Mouse (Mus musculus): ENCODE data around the gene Myo18b.

Myo18b gene

GRCm38 (mm10) chr5:112815051-112815450 lies 81.1 kb downstream of the Myo18b start:
- DNase-seq (ENCODE audit: low read depth, low spot score): no peak

- no peak for DNase-seq (ENCODE audit: low read depth, low spot score)
These were observed 88.5 kb downstream of the Myo18b start for GRCm38 (mm10) chr5:112807629-112808028.

DNA sequence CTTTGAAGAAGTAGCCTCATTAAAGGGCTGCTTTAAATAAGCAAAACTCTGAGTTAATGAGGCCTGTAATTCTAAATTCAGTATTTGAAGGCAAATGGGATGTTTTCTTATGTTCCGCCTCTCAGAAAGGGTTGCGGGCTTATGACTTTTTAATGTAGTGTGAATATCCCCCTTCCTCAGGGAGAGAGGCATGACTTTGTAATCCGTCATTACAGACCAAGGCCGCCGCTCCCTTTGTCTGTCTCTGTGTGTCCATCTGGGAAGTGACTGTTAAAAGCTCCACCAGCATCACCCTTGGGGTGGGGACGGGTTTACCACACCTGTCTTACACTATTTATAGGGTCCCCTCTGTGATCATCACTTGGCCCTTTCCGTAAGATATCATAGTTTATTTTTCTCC lies 100.1 kb downstream of the Myo18b start:
- DNase-seq (ENCODE audit: low read depth, low spot score): no peak

DNA sequence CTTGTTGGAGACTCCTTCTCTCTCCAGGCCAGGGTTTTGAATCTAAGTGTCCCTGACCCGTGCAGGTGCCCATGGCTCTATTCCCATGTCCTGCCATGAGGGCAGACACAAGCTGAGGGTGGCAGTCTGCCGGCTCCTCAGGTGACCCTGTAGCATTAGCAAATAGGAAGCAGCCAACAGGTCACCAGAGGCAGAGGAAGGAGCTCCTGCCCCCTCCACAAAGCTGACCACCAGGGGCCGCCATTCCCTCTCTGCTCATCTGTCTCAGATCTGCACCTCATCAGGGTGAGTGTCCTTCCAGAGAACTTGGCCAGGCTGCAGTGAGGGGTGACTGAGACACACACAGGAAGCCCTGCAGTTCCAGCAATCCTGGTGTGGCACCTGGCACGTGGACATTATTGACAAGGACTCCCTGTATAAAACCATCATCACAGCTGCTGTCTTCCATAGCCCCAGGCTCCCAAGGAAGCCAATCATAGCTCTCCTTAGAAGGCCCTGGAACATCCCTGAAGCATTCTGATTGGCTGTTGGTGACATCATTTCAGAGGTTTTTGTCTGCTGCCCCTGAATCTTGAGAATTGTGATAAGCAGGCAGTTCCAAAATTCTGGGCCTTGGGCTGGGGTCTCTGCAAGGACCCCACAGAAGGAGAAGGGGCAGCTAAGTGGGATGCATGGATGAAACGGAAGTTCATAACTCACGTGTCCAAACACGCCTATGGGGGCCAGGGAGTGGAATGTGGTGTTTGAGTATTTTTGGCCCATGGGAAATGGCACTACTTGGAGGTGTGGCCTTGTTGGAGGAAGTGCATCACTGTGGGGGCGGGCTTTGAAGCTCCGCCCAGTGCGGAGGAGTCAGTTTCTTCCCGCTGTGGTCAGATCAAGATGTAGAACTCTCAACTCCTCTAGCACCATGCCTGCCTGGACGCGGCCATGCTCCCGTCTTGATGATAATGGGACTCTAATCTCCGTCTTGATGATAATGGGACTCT lies 104.1 kb downstream of the Myo18b start:
- peak; percentile 50 for DNase-seq (ENCODE audit: low read depth, low spot score)

GRCm38 (mm10) chr5:112790376-112791111 lies 105.6 kb downstream of the Myo18b start:
- DNase-seq (ENCODE audit: low read depth, low spot score): no peak

DNA sequence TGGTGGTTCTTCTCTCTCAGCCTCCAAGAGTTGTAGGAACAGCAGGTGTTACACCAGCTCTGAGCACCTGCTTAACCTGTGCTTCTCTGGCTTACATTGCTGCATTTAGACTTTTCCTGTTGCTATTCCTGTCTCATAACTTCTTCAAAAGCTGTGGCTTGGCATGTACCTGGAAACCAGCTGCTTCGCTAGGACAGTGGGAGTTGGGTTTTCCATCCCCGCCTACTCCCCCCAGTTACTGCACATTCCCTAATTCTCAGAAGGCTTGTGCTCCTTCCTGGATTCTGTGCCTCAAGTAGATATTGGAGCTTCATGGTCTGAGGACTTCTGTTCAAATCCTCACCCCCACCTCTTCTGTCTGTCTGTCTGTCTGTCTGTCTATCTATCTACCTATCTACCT lies 107.7 kb downstream of the Myo18b start:
- DNase-seq (ENCODE audit: low read depth, low spot score): no peak

- no peak for DNase-seq (ENCODE audit: low read depth, low spot score)
These were observed 109.4 kb downstream of the Myo18b start for GRCm38 (mm10) chr5:112786788-112787187.

DNA sequence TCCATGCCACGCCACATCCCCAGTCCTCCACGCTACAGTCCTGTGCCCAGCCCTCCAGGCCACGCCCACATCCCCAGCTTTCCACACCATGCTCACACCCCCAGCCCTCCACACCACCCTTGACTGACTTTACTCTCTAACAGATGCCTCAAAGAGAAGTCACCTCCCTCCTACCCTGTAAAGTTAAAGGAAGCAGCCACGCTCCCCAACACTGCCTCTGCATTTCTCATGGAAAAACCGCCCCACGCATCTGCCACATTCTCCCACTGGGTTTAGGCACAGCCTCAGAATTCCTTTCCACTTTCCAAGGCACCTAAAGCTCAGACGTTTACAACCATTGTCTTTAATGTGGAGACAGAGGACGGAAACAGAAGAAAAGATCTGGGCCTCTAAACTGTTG lies 110.1 kb downstream of the Myo18b start:
- no peak for DNase-seq (ENCODE audit: low read depth, low spot score)

GRCm38 (mm10) chr5:112781719-112782118 lies 114.4 kb downstream of the Myo18b start:
- no peak for DNase-seq (ENCODE audit: low read depth, low spot score)

GRCm38 (mm10) chr5:112781231-112781630 lies 114.9 kb downstream of the Myo18b start:
- DNase-seq (ENCODE audit: low read depth, low spot score): no peak

GRCm38 (mm10) chr5:112780383-112780782 lies 115.8 kb downstream of the Myo18b start:
- DNase-seq (ENCODE audit: low read depth, low spot score): no peak

GRCm38 (mm10) chr5:112776781-112777405 lies 119.3 kb downstream of the Myo18b start:
- DNase-seq (ENCODE audit: low read depth, low spot score): no peak

GRCm38 (mm10) chr5:112773429-112773828 lies 122.7 kb downstream of the Myo18b start:
- DNase-seq (ENCODE audit: low read depth, low spot score): no peak

GRCm38 (mm10) chr5:112771376-112771901 lies 124.7 kb downstream of the Myo18b start:
- DNase-seq (ENCODE audit: low read depth, low spot score): peak; percentile 56

- DNase-seq (ENCODE audit: low read depth, low spot score): no peak
These were observed 126.4 kb downstream of the Myo18b start for GRCm38 (mm10) chr5:112769721-112770119.

- DNase-seq (ENCODE audit: low read depth, low spot score): no peak
These were observed 127.0 kb downstream of the Myo18b start for GRCm38 (mm10) chr5:112769020-112769720.

DNA sequence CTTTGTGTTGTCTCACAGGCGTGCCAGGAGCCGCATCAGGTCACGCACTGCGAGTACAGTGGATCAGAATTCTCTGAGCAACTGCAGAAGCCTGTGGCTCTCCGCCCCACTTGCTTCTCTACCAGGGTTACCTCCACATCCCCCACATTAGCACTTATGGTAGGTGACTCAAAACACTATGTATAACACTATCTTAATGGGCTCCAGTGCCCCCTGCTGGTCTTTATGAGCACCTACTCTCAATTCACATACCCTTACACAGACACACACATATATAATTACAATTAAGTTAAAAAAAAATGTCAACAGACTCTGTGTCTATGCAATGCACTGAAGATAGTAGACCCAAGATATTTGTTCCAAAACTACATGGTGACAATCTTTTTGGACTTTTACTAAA lies 127.6 kb downstream of the Myo18b start:
- peak; percentile 43 for DNase-seq (ENCODE audit: low read depth, low spot score)

DNA sequence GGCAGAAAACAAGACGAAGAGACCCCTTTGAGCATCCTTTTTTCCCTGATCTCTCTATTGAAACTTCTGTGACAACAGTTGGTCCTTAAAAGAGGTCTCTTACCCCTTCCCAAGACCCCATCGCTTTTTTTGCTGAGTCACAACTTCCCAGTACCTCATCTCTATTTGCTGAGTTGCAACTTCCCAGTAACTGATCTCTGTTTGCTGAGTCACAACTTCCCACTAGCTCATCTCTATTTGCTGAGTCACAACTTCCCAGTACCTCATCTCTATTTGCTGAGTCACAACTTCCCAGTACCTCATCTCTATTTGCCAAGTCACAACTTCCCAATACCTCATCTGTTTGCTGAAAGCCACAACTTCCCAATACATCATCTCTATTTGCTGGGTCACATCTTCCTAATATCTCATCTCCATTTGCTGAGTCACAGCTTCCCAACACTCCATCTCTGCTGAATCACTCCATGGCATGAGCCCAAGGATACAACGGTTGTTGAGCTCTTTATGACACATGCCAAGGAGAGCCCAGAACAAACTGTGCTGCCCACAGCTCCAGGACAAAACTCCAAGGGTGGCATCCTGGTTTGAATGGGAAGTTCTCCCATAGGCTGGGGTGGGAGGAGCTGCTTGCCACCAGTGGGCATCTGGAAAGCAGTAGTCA lies 134.6 kb downstream of the Myo18b start:
- peak; percentile 23 for DNase-seq (ENCODE audit: low read depth, low spot score)

DNA sequence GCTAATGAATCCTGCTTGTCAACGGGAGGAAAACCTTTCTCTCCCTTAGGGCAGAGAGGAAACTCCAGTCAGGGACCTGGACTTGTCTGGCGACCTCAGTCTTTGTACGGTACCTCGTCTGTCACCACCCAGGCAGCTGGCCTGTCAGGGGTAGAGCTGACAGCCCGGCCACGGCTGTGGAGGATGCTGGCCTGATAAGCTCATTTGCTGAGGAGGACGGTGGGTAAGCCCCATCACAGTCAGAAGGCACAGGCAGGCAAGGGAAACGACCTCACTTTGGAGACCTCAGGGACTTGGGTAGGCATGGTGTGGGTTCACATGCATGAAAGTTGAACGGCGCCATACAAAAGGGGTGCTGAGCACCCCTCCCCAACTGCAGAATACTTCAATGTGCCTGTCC lies 140.6 kb downstream of the Myo18b start:
- no peak for DNase-seq (ENCODE audit: low read depth, low spot score)

DNA sequence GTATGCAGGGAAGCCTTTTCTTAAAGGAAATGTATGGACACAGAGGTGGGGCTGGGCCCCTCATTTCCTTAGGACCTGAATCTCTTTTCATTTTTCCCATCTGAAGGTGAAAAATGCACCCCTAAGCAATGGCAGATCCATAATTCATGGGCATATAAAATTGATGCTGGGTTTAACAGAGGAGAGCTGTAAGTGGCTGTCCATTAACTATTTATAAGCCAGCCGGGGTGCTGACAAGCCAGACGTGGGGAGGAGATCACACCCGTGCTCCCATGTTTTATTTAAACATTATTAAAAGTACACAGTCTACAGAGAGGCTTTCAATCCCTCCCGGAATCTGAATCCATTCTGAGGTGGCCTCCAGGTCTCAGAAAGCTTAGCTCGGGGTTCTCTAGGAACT lies 146.5 kb downstream of the Myo18b start:
- no peak for DNase-seq (ENCODE audit: low read depth, low spot score)
